Mouse (Mus musculus) embryonic stem cell, embryonic (primary cell): ENCODE measurements around the gene Prr15.

Experiments used
- CTCF ChIA-PET, 4 experiments: fragments of 300-600 bp in 2 of 4; fragments of 350-600 bp in 2 of 4; sonication (Branson Sonifier 250); formaldehyde crosslinking; loops; one replicate each; lab custom pipeline; 2022; ENCODE audit warnings: inconsistent platforms in 2 of 4; lab: Charles Lee
- POLR2A ChIA-PET, 4 experiments: fragments of 300-600 bp in 2 of 4; fragments of 350-600 bp in 2 of 4; sonication (Branson Sonifier 250); formaldehyde crosslinking; loops; one replicate each; lab custom pipeline; 2022; ENCODE audit warnings: antibody characterized with exemption in 4 of 4, inconsistent platforms in 1 of 4; lab: Charles Lee

Gene Prr15

DNA sequence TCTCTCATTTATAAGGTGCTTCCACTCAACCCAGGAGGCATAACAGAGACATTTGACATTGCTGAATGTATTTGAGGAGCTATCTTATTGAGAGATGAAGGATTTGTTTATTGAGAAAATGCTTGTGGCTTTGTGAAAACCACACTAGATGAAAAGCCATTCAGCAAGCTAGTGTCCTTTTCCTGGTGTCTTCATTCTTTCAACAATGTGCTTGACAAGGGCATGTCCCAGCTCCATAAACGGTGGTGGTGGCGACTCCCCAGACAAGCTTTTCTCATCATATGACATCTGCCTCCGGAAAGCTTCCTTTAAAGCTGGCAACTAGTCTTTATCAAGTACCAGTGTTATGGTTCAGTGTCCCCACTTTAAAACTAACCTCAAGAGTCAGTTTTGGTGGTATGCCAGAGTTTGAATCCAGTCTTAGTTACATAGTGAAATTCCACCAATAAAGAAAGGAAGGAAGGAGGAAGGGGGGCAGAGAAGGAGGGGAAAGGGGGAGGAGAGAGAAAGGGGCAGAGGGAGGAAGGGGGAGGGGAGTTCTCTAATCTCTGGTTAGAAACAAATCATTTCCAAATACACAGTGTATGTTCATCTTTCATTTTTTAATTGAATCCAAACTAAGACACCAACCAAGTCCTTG, at the start of gene Prr15:
TSS of gene Prr15 (plus strand) at position 590 of the 640 bp plus-strand sequence.
- ChIA-PET CTCF (interaction anchor here in 1 of 4 experiments (1.7 kb wide), 1 partner anchor 530 kb away, joined by 3 read pairs; no protein-coding TSS in a partner anchor), POLR2A (interaction anchor here in 1 of 4 experiments (1.4 to 1.7 kb wide), 2 partner anchors 9 to 16 kb away, joined by 3 to 5 read pairs; no protein-coding TSS in a partner anchor)

DNA sequence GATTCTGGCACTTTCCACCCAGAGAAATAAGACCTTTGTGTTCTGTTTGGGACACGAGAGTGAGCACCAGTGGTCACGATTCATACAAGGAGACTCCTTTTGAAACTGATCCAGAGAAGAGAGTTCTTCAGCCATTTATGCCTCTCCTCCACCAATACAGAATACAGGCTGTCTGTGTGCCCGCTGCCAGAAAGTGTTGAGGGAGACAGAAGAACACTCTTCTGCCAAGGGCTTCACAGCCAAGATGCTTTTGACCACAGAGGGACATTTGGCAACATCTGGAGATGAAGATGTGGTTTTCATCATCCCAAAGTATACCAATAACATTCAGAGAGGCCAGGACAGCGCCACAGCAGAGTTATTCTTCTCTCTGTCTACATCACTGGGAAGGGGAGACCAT, 48.4 kb upstream of the Prr15 start:
- POLR2A ChIA-PET: no interaction called here

DNA sequence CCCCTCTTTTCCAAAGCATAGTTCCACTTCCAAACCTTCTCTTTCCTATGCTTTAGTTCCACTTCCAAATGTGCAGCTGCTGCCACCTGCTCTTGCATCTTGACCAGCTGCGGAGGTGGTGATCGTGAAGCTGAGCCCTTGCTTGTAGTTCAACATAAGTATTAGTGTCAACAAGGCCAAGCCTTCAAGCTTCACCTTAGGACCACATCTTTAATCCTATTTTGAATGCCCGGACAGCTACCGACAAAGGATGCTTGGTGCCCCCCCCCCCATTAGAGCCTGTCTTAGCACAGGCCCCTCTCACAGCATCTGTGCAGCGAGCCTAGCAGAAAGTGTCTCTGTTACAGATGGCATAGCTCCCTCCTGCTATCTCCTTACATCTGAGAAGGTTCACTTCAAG, 47.8 kb upstream of the Prr15 start:
- ChIA-PET CTCF (interaction anchor here in 2 of 4 experiments (0.6 to 0.8 kb wide), 2 partner anchors 324 to 1772 kb away, joined by 3 to 6 read pairs; no protein-coding TSS in a partner anchor), POLR2A (interaction anchor here in 2 of 4 experiments (0.6 to 0.7 kb wide), 5 partner anchors 14 to 661 kb away, joined by 3 to 5 read pairs (median 3); no protein-coding TSS in a partner anchor)

More for the DNA sequence above, 48.4 kb upstream of the Prr15 start:
- CTCF ChIA-PET: no interaction called here

DNA sequence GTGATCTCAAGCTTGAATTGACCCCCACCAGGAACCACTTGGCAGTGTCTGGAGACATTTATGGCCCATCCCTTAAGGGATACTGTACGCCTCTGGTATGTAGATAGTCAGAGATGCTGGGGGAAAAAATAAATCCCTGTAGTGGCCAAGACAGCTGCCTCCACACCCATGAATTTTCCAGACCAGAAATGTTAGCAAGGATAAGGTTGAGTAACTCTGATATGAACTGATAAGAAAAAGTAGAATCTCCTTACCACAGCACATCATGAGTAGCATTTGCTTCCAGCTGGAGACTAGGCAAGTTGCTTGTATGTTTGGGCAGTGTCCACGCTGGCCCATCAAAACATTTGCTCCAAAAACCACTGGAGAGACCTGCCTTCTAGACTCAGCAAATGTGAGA, 47.0 kb upstream of the Prr15 start:
- CTCF ChIA-PET: interaction anchor here in 2 of 4 experiments (0.6 to 0.8 kb wide), 2 partner anchors 325 to 1771 kb away, joined by 3 to 6 read pairs; no protein-coding TSS in a partner anchor
- POLR2A ChIA-PET: no interaction called here

DNA sequence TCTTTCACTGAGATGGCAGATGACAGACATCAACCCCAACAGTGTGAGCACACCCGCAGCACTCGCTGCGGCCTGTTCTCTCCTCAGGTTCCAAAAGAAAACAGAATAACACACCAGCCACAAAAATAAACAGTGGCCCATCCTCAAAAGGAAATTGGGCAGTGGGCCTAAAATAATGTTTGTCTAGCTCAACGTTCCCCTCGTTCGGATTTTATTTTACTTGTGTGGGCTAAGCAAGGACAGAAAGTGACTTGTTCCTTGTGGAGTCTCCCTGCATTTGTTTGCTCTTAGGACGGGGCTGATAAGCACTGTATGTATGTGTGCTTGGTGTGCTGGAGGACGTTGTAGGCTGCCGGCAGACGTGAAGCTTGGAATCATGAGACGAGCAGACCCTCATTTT, 46.2 kb upstream of the Prr15 start:
- CTCF ChIA-PET: no interaction called here
- POLR2A ChIA-PET: no interaction called here

DNA sequence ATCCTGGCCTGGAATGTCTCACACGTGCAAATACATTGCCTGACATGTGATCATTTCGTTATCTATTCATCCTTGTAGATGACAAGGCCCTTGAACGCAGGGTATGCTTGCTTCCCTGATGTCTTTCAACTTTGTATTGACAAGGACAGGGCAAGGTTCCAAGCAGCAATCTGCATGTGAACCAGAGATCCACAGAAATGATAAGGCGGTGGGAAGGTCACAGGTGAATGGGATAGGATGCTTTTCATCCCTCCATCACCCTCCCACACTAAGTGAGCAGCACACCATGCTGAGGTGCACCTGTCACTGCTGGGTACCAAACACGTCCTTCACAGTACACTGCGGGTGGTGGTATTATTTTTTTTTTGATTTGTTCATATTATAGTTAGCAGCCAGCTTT, 45.4 kb upstream of the Prr15 start:
- POLR2A ChIA-PET: no interaction called here

DNA sequence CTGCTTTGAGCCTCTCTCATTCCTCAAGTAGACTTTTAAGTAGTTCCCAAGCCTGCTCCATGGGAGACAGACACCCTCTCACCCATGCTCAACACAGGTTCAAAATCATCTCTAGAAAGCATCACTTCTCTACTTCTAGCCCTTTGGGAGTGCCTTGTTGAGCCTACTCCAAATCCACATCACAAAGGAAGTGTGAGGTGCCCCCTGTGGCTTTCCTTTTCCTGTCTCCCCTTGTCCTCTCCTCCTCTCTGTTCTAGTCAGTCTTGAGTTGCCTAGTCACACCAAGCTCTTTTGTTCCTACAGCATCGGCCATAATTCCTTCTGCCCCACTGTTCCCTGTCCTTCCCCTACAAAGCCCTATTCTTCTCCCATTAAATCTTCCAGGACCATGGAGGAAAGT, 42.3 kb upstream of the Prr15 start:
- ChIA-PET CTCF (interaction anchor here in 2 of 4 experiments (0.5 to 0.7 kb wide), 2 partner anchors 522 to 526 kb away, joined by 3 to 7 read pairs; no protein-coding TSS in a partner anchor), POLR2A (no interaction called here)

More for the DNA sequence above, 45.4 kb upstream of the Prr15 start:
- CTCF ChIA-PET: no interaction called here

DNA sequence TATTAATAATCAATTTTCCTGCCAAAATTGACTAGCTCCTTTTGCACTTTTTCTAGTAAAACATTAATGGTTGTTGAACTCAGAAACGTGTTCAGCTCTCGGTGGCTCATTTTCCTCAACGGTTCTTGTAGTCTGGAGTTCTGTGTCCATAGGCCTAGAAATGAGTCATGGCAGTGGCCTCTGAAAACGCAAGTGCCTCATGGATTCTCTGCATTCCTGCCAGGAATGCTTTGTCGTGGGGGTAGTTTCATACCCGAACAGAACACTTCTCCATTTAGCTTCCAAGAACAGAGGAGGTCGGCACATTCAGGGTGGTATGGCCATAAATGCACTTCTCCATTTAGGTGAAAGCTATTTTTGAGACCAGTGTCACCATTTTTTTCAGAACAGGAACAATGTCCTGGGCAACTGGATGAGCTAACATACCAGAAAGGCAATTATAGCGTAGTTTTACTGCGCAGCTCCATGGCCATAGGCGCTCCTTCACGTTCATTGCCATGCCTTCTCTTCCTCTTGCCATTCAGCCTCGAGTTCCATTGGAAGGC, 41.4 kb upstream of the Prr15 start:
- POLR2A ChIA-PET: no interaction called here
- CTCF ChIA-PET: no interaction called here

DNA sequence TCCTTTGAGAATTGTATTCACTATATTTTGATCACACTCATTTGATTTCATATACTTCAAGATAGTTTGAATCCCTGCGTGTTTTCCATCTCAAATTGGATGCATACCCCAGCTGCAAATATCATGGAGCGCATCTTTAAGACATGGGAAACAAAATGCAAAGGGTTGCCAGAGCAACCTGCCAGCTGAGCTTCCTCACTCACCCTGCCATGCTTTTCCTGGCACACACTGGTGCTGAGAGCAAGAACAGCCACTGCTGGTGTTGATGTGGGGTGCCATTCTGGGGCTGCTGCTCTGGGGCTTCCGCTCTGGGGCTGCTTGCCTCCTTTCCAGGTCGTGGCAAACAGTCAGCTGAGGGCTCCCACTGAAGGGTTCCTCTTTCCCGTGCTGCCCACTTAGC, 38.8 kb upstream of the Prr15 start:
- ChIA-PET POLR2A (no interaction called here), CTCF (no interaction called here)

DNA sequence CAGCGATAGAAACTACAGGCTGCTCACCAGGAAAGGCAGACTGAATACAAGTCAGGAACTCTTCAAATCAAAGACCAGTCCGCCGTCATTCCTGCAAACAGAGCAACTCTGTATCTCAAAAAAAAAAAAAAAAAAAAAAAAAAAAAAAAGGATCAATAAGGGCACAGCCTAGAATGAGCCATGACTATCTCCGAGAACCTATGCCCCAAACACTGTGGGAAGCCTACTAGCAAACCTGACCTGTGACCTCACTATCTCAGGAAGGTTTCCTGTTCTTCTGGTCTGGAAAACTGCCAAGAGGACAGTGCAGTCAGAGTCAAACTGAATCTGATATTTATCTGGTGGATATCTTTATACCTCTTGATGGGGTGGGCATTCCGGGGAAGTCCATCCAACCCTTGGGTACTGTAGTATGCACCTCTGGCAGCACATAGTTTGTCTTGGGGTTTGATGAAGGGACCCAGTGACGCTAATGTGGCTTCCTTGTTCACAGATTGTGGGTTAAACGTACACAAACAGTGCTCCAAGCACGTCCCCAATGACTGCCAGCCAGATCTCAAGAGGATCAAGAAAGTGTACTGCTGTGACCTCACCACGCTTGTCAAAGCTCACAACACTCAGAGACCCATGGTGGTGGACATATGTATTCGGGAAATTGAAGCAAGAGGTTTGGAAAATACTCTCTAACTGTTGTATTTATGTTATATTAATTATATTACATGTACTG, 35.7 kb upstream of the Prr15 start:
- CTCF ChIA-PET: no interaction called here
- POLR2A ChIA-PET: interaction anchor here in 1 of 4 experiments (0.7 kb wide), 1 partner anchor 1514 kb away, joined by 6 read pairs; no protein-coding TSS in a partner anchor

DNA sequence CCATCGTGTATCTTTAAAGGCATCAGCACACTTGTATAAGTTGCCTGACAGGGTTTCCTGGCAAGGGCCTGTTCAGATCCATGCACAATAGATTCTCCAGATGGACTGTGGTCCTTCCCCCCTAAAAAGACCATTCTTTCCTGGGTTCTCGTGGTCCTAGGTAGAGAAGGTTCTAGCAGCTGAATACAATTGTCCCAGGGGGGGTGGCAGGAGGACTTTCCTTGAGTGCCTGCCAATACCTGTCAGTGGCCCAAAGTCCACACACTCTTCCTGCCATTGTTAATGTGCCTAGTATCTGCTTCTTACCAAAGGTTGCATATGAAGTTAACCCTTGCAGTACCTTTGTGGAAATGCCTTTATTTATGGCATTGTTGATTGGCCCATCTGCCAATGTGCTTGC, 28.4 kb upstream of the Prr15 start:
- POLR2A ChIA-PET: interaction anchor here in 1 of 4 experiments (0.7 kb wide), 1 partner anchor 211 kb away, joined by 3 read pairs; no protein-coding TSS in a partner anchor
- CTCF ChIA-PET: no interaction called here

DNA sequence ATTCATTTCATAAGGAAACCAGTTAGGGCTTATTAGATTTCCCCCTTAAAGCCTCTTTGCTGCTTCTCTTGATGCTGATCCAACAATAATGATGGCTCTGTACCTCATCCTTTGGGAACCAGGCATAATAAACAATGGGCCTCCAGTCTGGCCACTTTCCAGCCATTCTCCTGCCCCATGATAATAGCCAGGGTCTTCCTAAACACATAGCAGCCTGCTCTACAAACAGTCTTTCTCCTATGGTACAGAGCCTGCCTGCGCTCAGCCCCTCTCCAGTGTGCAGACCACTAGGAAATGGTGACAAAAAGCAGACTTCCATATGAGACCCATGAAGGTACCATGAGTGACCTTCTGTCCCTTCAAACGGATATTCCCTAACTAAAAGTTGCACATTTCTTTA, 26.2 kb upstream of the Prr15 start:
- POLR2A ChIA-PET: interaction anchor here in 1 of 4 experiments (1.0 kb wide), 1 partner anchor 24 kb away, joined by 3 read pairs; no protein-coding TSS in a partner anchor
- CTCF ChIA-PET: no interaction called here

DNA sequence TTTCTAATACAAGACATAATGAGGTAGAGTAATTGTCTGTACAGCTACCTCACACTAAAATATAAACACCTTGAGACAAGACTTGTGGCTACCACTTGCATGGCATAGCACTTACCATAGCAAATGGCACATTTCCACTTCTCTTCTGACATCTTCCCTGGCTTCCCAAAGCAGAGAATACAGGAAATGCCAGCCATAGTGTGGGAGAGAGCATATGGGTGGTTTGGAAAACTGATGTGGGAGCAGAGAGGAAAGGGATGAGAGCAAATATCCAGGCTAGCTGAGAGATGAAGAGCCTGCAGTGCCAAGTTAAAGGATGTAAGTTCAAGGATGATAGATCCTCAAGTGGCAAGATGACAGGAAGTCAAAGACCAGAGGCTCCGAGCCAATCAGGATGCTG, 19.9 kb upstream of the Prr15 start:
- ChIA-PET CTCF (no interaction called here), POLR2A (interaction anchor here in 1 of 4 experiments (0.5 kb wide), 1 partner anchor 28 kb away, joined by 5 read pairs; no protein-coding TSS in a partner anchor)

DNA sequence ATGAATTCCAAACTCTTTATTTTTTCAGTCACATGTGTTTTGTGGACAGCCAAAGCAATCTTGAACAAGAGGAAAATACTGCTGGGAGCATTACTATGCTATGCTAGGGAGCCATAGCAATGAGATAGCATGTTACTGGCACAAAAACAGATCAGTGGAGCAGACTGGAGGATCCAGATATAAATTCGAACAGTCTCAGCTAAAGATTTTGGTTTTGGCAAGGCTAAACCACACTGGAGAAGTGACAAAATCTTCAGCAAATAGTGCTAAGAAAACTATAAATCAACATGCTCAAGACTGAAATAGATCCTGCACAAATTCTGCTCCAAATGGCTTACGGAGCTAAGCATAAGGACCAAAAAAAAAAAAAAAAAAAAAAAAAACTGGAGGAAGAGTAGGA, 12.6 kb upstream of the Prr15 start:
- CTCF ChIA-PET: no interaction called here
- POLR2A ChIA-PET: interaction anchor here in 1 of 4 experiments (0.7 kb wide), 1 partner anchor 51 kb away, joined by 12 read pairs; no protein-coding TSS in a partner anchor

DNA sequence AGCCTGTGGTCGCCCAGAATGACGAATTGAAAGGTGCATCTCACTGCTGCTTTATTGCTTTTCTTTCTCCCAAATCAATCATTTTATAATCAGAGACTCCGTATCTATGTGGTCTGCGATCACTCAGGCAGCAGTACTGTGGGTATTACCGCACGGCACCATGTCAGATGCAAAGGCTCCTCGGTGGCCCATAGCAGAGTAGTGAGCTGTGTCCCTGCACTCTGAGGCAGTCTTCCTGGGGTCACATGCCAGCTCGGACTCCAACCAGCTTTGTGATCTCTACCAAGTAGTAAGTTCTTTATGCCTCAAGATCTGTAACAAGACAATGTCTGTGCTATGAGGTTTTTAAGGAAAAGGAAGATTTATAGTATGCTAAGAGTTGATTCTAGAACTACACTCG, 7.0 kb upstream of the Prr15 start:
- ChIA-PET POLR2A (no interaction called here), CTCF (no interaction called here)

DNA sequence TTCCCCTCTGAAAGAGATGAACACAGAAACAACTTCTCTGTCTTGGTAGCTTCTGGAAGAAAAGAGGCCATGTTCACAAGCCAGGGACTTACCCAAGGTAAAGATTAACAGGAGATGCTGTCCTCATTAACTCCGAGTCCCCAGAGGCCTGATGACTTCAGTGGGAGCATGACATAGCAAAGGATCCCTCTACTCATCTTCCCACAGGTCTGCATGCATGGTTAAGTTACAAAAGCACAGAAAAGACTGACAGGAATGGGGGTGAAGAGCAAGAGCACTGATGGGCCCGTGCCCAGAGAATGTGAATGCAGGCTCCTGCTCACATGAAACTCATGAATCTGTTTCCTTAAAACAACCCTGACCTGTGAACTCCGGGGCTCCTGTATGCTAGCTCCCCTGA, 6.4 kb upstream of the Prr15 start:
- ChIA-PET CTCF (no interaction called here), POLR2A (no interaction called here)

DNA sequence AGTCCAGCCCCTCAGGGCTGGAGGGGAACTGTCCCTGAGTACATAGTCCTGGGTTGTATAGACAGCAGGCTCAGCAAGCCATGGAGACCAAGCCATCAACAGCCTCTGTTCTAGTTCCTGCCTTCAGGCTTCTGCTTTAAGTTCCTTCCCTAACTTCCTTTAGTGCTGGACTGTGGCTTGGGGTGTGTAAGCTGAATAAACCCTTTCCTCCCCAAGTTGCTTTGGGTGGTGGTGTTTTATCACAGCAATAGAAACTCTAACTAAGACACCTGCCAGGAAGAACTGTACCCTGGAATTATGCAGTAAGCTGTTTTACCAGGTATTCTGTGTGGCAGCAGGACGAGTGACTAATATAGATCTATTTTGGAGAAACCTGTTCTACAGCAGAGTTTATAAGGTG, 5.4 kb upstream of the Prr15 start:
- ChIA-PET POLR2A (no interaction called here), CTCF (no interaction called here)

DNA sequence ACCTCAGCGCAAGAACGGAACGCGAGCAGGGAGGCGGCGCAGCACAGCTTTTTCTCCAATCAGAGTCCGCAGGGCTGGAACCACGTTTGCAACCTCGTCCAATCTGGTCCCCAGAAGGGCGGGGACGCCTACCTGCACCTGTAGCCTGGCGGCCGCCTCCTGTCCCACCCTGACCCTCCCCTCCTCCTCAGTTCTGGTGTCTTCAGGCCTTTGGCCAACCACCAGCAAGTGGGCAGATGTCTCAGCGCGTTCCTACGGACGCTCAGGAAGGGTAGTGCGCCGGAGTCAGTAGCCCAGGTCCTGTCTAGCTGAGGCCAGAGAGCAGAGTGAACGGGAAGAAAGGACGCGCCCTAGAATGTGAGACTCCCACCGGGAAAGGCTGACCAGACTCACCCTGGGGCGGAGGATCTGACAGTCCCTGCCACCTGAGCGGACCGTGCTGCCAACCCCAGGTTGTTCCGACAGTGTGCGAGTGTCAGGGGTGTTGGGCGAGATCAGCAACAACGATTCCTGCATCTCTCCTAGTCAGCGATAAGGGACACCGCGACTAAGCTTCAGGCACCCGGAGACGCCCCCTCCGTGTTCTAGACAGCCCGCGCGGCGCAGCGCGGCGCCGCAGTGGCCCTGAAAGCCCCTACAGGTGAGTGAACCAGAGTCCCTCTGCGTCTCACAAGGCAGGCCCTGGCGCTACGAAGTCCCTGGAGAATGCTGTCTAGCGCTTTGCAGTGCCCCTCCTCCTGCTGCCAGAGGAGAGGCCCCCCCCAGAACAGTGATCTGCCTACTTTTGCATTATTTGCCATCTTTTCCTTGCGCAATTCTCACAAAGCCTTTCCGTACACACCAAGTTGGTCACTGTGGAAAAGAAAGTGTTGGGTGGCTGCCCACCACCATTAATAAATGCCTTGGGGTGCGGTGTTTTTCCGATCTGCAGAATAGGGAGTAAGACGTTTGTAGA, 1.3 kb downstream of the Prr15 start:
- ChIA-PET POLR2A (interaction anchor here in 1 of 4 experiments (0.6 to 1.7 kb wide), 3 partner anchors 10 to 492 kb away, joined by 3 to 5 read pairs (median 5); no protein-coding TSS in a partner anchor), CTCF (interaction anchor here in 2 of 4 experiments (0.6 to 1.7 kb wide), 5 partner anchors 41 to 1183 kb away, joined by 3 read pairs; no protein-coding TSS in a partner anchor)
